Mouse (Mus musculus): ENCODE data around the gene Prr19.
"Not testable (repeated sequence)": the region's sequence is repeated elsewhere in the genome, so short reads cannot be mapped to it uniquely, and the experiment has no call there.

DNA sequence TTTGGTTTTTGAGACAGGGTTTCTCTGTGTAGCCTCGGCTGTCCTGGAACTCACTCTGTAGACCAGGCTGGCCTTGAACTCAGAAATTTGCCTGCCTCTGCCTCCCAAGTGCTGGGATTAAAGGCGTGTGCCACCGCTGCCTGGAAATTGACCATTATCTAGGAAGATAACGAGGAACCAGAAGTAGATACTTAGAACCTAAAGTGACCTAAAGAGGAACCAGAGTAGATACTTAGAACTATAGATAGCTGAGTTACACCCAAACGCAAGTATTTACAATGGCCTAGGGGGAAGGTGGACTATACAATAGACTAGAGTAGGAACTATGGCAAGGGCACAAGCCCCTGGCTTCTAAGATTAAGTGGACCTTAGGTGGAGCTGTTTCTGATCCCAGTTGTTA, 35.5 kb upstream of the Prr19 start:
- TF ChIP-seq POLR2A (IDR thresholded peaks at IDR 0.05; ENCODE audit: borderline replicate concordance, low read depth, low read length); CTCF (IDR thresholded peaks at IDR 0.05; ENCODE audit: low read depth, low read length): not testable (repeated sequence)
